Mouse (Mus musculus) megakaryocyte, embryonic 14.5 days (primary cell): ENCODE data around the gene Dntt.

ENCODE experiments used
- FLI1 ChIP-seq: IDR thresholded peaks from 2 replicates; pipeline ENCODE4 v1.6.1; 2012; ENCODE audit warnings: low read length, inconsistent platforms, mixed read lengths
- GATA1 ChIP-seq: IDR thresholded peaks from 3 replicates; pipeline ENCODE4 v1.6.1; 2012; ENCODE audit warnings: mixed read lengths, low read length, inconsistent platforms, borderline replicate concordance

DNA sequence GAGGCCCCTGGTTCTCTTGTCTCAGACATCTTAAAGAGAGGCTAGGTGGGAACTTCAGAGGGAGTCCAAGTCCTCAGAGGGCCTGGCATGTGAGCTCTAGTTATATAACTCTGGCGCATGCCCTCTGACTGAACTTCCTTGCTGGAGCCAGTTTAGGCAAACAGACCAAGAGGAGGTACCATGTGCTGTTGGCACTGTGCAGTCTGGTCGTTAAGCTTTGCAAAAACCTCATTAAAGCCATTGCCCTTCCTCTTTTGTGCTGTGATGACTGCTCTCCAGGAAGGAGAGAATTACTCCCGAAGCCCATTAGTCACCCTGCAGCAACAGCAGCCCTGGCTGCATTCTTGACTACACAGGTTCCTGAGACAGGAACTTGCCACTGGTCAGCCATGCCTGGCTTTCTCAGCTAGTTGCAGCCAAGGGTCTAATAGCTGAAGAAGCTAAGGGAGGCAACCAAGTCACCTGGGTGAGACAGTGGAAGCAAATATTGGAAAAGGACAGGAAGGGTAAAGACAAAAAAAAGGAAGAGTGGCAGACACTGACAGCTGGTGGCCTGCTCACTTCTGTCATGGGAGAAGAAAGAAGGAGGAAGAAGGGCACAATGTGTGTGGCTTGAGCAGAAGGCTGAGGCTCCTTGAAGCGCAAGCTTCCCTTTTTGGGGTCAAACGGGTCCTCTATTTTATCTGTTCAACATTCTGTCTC lies 30.5 kb upstream of the Dntt start:
- TF ChIP-seq GATA1 (no peak), FLI1 (no peak)
